Mouse (Mus musculus) neural tube, embryonic 13.5 days (tissue): ENCODE measurements around the gene Lrfn4. TPM values are rescaled to one million over a fixed set of nuclear protein-coding genes. Genes with fewer than 3 reads are reported as not detected.

Experiments used
- microRNA-seq: library from miRNA; unstranded; fragments of <30 nt; microRNA quantifications from one replicate; pipeline ENCODE4, GENCODE M21; 2016
- polyA plus RNA-seq: library from polyadenylated mRNA; unstranded; fragments of >200 nt; fragmentation: Nextera tagmentation; extraction: Ambion mirVana; gene quantifications from 2 replicates; pipeline ENCODE4 v1.2.1, GENCODE M21; 2015

Gene Lrfn4
- polyA plus RNA-seq, 1 experiment from 2014 or later: 10.5 TPM

Small RNAs within 50 kb of the gene (microRNA-seq; reads per million reads assigned to microRNA genes)
- 0.74 reads per million for gene Mir6986

Other genes starting within 250 kb of the Lrfn4 start
- 38.2 and 41.5 TPM in 2 replicates for gene Kdm2a, start 217.4 kb downstream of the Lrfn4 start, polyA plus RNA-seq
- gene Rhod, start 176.2 kb downstream of the Lrfn4 start, polyA plus RNA-seq: 8.5 and 10.1 TPM in 2 replicates
- gene Syt12, start 138.2 kb downstream of the Lrfn4 start, polyA plus RNA-seq: 2.7 and 4.2 TPM in 2 replicates
- not detected in 2 replicates for gene 2010003K11Rik, start 117.1 kb downstream of the Lrfn4 start, polyA plus RNA-seq
- 21.0 and 21.9 TPM in 2 replicates for gene Pcx, start 105.2 kb downstream of the Lrfn4 start, polyA plus RNA-seq
- gene Rce1, start 10.0 kb upstream of the Lrfn4 start, polyA plus RNA-seq: 51.8 and 56.0 TPM in 2 replicates
- 5.3 and 5.7 TPM in 2 replicates for gene Gm960, start 83.0 kb upstream of the Lrfn4 start, polyA plus RNA-seq
- 29.5 and 30.4 TPM in 2 replicates for gene Sptbn2, start 95.5 kb upstream of the Lrfn4 start, polyA plus RNA-seq
- gene Rbm4b, start 140.8 kb upstream of the Lrfn4 start, polyA plus RNA-seq: 164 and 184 TPM in 2 replicates
- 94.7 and 110 TPM in 2 replicates for gene Rbm4, start 178.2 kb upstream of the Lrfn4 start, polyA plus RNA-seq
- 28.5 and 37.3 TPM in 2 replicates for gene Gm21992, start 195.9 kb upstream of the Lrfn4 start, polyA plus RNA-seq
- gene Rbm14, start 196.0 kb upstream of the Lrfn4 start, polyA plus RNA-seq: 64.0 and 69.5 TPM in 2 replicates
- gene Ccs, start 223.7 kb upstream of the Lrfn4 start, polyA plus RNA-seq: 43.7 and 44.7 TPM in 2 replicates
- gene Ccdc87, start 223.7 kb upstream of the Lrfn4 start, polyA plus RNA-seq: 0.35 and 0.45 TPM in 2 replicates
- 66.7 and 70.4 TPM in 2 replicates for gene Ctsf, start 239.5 kb upstream of the Lrfn4 start, polyA plus RNA-seq